Mouse (Mus musculus): Measurements from ENCODE around the gene Dnttip2.

Dnttip2 gene

GRCm38 (mm10) chr3:122290696-122291095 is 16.5 kb downstream of the Dnttip2 start:
- no peak for DNase-seq

- no peak for DNase-seq
Measured at GRCm38 (mm10) chr3:122291828-122292227, 17.6 kb downstream of the Dnttip2 start.

GRCm38 (mm10) chr3:122292300-122293222 is 18.4 kb downstream of the Dnttip2 start:
- DNase-seq = peak; percentile 94 to 96

- DNase-seq = peak; percentile 88 to 93
Measured at GRCm38 (mm10) chr3:122293223-122293953, 19.2 kb downstream of the Dnttip2 start.

- DNase-seq = peak; percentile 96
Measured at GRCm38 (mm10) chr3:122293954-122294850, 20.0 kb downstream of the Dnttip2 start, which contains the start of gene Bcar3. TSS of gene Bcar3 (plus strand) at chr3:122294136.

- DNase-seq = peak; percentile 63 to 80
Measured at GRCm38 (mm10) chr3:122295511-122295910, 21.3 kb downstream of the Dnttip2 start.

GRCm38 (mm10) chr3:122296979-122297378 is 22.8 kb downstream of the Dnttip2 start:
- DNase-seq = no peak

- DNase-seq = peak; percentile 53 to 54
Measured at GRCm38 (mm10) chr3:122300983-122301919, 27.1 kb downstream of the Dnttip2 start.

- no peak for DNase-seq
Measured at GRCm38 (mm10) chr3:122304560-122304959, 30.4 kb downstream of the Dnttip2 start.

GRCm38 (mm10) chr3:122307894-122308671 is 33.9 kb downstream of the Dnttip2 start:
- DNase-seq = no peak

- DNase-seq = no peak
Measured at GRCm38 (mm10) chr3:122308981-122309380, 34.8 kb downstream of the Dnttip2 start.

GRCm38 (mm10) chr3:122312078-122312477 is 37.9 kb downstream of the Dnttip2 start:
- peak; percentile 82 to 94 for DNase-seq

- DNase-seq = no peak
Measured at GRCm38 (mm10) chr3:122312936-122313629, 38.9 kb downstream of the Dnttip2 start.

GRCm38 (mm10) chr3:122313936-122314335 is 39.7 kb downstream of the Dnttip2 start:
- DNase-seq = no peak

GRCm38 (mm10) chr3:122316621-122317020 is 42.4 kb downstream of the Dnttip2 start:
- DNase-seq = no peak

- DNase-seq = no peak
Measured at GRCm38 (mm10) chr3:122317339-122317738, 43.2 kb downstream of the Dnttip2 start.

GRCm38 (mm10) chr3:122322226-122322625 is 48.0 kb downstream of the Dnttip2 start:
- no peak for DNase-seq

GRCm38 (mm10) chr3:122323841-122324240 is 49.7 kb downstream of the Dnttip2 start:
- peak; percentile 29 to 41 for DNase-seq

GRCm38 (mm10) chr3:122324528-122324927 is 50.3 kb downstream of the Dnttip2 start:
- DNase-seq = no peak

GRCm38 (mm10) chr3:122330484-122330883 is 56.3 kb downstream of the Dnttip2 start:
- DNase-seq = no peak
